17 mouse cellular contexts compared by ENCODE assay signal in genomic region chr9:107453151-107453550, GRCm38 (mm10). TPM values are rescaled to one million over a fixed set of nuclear protein-coding genes. Genes with fewer than 3 reads are reported as not detected.
DNase-seq lines count a peak whose midpoint lies in the region; ATAC-seq and TF ChIP-seq lines count a peak whose summit lies in the region.
"Had no signal": no experiment of that assay in that cellular context is flagged by ENCODE, and none has a peak within 500 bp of the region (broad histone marks: within the 10 kb centered on the region; RNA-seq: fewer than 3 reads in every experiment).

No protein-coding gene starts in this region.

- no peak overlapping the region for H3K9ac ChIP-seq in hindbrain, postnatal 0 days (replicated peaks; ENCODE audit: low read length)
- no peak overlapping the region for H3K9ac ChIP-seq in lung, embryonic 15.5 days
- H3K9ac ChIP-seq in neural tube, embryonic 13.5 days = no peak overlapping the region
- H3K9ac ChIP-seq in neural tube, embryonic 15.5 days (replicated peaks) = no peak overlapping the region
- H3K9ac ChIP-seq: forebrain, embryonic 15.5 days had no signal

- peaks cover 47% of the 10 kb centered on the region for H3K4me1 ChIP-seq in hindbrain, embryonic 10.5 days (replicated peaks)
- H3K4me1 ChIP-seq in hindbrain, postnatal 0 days (ENCODE audit: insufficient read depth, low read length) = peaks cover 5% of the 10 kb centered on the region
- H3K4me1 ChIP-seq in lung, embryonic 15.5 days = peaks cover 31% of the 10 kb centered on the region
- peaks cover 58% of the 10 kb centered on the region for H3K4me1 ChIP-seq in neural tube, embryonic 13.5 days (replicated peaks)
- H3K4me1 ChIP-seq in neural tube, embryonic 15.5 days = peaks cover 38% of the 10 kb centered on the region

- no peak overlapping the region for H3K4me2 ChIP-seq in hindbrain, postnatal 0 days (ENCODE audit: low read depth, low read length)
- H3K4me2 ChIP-seq in lung, embryonic 15.5 days = peak overlapping the region; percentile 24; the same call in 1 of the 2 replicates
- H3K4me2 ChIP-seq in neural tube, embryonic 13.5 days = no peak overlapping the region
- no peak overlapping the region for H3K4me2 ChIP-seq in neural tube, embryonic 15.5 days
- H3K4me2 ChIP-seq: forebrain, embryonic 15.5 days; heart, embryonic 11.5 days had no signal

- H3K4me3 ChIP-seq in hindbrain, embryonic 10.5 days = no peak overlapping the region
- no peak overlapping the region for H3K4me3 ChIP-seq in hindbrain, postnatal 0 days (ENCODE audit: low read length)
- no peak overlapping the region for H3K4me3 ChIP-seq in lung, embryonic 15.5 days
- no peak overlapping the region for H3K4me3 ChIP-seq in neural tube, embryonic 13.5 days
- no peak overlapping the region for H3K4me3 ChIP-seq in neural tube, embryonic 15.5 days (replicated peaks)
- H3K4me3 ChIP-seq: forebrain, embryonic 15.5 days; left cerebral cortex, adult 2 months; megakaryocyte, embryonic 14.5 days had no signal

- peaks cover 46% of the 10 kb centered on the region for H3K27me3 ChIP-seq in hindbrain, embryonic 10.5 days (ENCODE audit: insufficient read depth, poor library complexity, severe bottlenecking)
- no peaks in the 10 kb centered on the region for H3K27me3 ChIP-seq in hindbrain, postnatal 0 days (ENCODE audit: insufficient read depth, low read length)
- H3K27me3 ChIP-seq in lung, embryonic 15.5 days = peaks cover 7% of the 10 kb centered on the region; the same call in 1 of the 2 replicates
- H3K27me3 ChIP-seq in neural tube, embryonic 13.5 days = no peaks in the 10 kb centered on the region
- no peaks in the 10 kb centered on the region for H3K27me3 ChIP-seq in neural tube, embryonic 15.5 days (replicated peaks)

- no peak for ATAC-seq in hindbrain, postnatal 0 days
- ATAC-seq in lung, embryonic 15.5 days (ENCODE audit: borderline replicate concordance, extremely low read depth, low FRiP score, low TSS enrichment) = 0 out of 2 replicates have a peak, but pooled peaks have one; percentile 12
- no peak for ATAC-seq in neural tube, embryonic 13.5 days (ENCODE audit: low read depth)
- no peak for ATAC-seq in neural tube, embryonic 15.5 days (ENCODE audit: low FRiP score)
- ATAC-seq: CD4-positive, CD25-positive, alpha-beta regulatory T cell, adult 4 months; forebrain, embryonic 15.5 days had no signal

- H3K36me3 ChIP-seq in hindbrain, embryonic 10.5 days = no peaks in the 10 kb centered on the region
- H3K36me3 ChIP-seq in hindbrain, postnatal 0 days (ENCODE audit: insufficient read depth, low read length) = no peaks in the 10 kb centered on the region
- H3K36me3 ChIP-seq in lung, embryonic 15.5 days = no peaks in the 10 kb centered on the region
- H3K36me3 ChIP-seq in neural tube, embryonic 13.5 days = no peaks in the 10 kb centered on the region
- H3K36me3 ChIP-seq in neural tube, embryonic 15.5 days = no peaks in the 10 kb centered on the region
- H3K36me3 ChIP-seq: forebrain, embryonic 15.5 days had no signal

- DNase-seq in hindbrain, embryonic 10.5 days (ENCODE audit: low spot score) = no peak
- DNase-seq in hindbrain, postnatal 0 days (ENCODE audit: low spot score) = no peak
- DNase-seq in lung, postnatal 25 days (ENCODE audit: low spot score) = no peak
- no peak for DNase-seq in layer of hippocampus, postnatal 14 days (ENCODE audit: low spot score in 2 of 2)
- DNase-seq: cerebellum, adult 9-10 months; layer of hippocampus, adult 9-11 months; right cerebral cortex, postnatal 25 days had no signal

- H3K27ac ChIP-seq in hindbrain, embryonic 10.5 days = peak overlapping the region; percentile 9; the same call in 1 of the 2 replicates
- no peak overlapping the region for H3K27ac ChIP-seq in hindbrain, postnatal 0 days
- no peak overlapping the region for H3K27ac ChIP-seq in lung, embryonic 15.5 days
- H3K27ac ChIP-seq in neural tube, embryonic 13.5 days (replicated peaks) = peak overlapping the region; percentile 83; the same call in 1 of the 2 replicates
- H3K27ac ChIP-seq in neural tube, embryonic 15.5 days (replicated peaks) = no peak overlapping the region
- H3K27ac ChIP-seq: forebrain, embryonic 15.5 days; kidney, postnatal 0 days; left cerebral cortex, adult 2 months had no signal

- no peak for TF ChIP-seq CTCF in hindbrain, postnatal 0 days (IDR thresholded peaks at IDR 0.05; ENCODE audit: low read depth)

- WGBS in hindbrain, embryonic 10.5 days = 89% methylated on average over 8 of the region's 8 CpGs
- WGBS in hindbrain, postnatal 0 days = 83% methylated on average over 8 of the region's 8 CpGs
- 50% methylated on average over 8 of the region's 8 CpGs for WGBS in lung, embryonic 15.5 days
- WGBS in neural tube, embryonic 13.5 days = 82% methylated on average over 8 of the region's 8 CpGs
- WGBS in neural tube, embryonic 15.5 days = 83% methylated on average over 8 of the region's 8 CpGs

- H3K9me3 ChIP-seq in hindbrain, embryonic 10.5 days = no peaks in the 10 kb centered on the region
- H3K9me3 ChIP-seq in hindbrain, postnatal 0 days (ENCODE audit: low read length) = no peaks in the 10 kb centered on the region
- H3K9me3 ChIP-seq in lung, embryonic 15.5 days = no peaks in the 10 kb centered on the region
- H3K9me3 ChIP-seq in neural tube, embryonic 13.5 days = no peaks in the 10 kb centered on the region
- no peaks in the 10 kb centered on the region for H3K9me3 ChIP-seq in neural tube, embryonic 15.5 days (replicated peaks)
- H3K9me3 ChIP-seq: forebrain, embryonic 15.5 days had no signal

RNA-seq across cellular contexts. Expression of gene Cacna2d2, which starts 53.7 kb away (rescaled TPM):
- polyA plus RNA-seq in hindbrain, embryonic 10.5 days (2016; fragmentation: Nextera tagmentation; extraction: Ambion mirVana) = 0.87 and 2.9 TPM in 2 replicates
- 108 and 134 TPM in 2 replicates for total RNA-seq in hindbrain, postnatal 0 days (2014; rRNA removed)
- 7.1 and 7.6 TPM in 2 replicates for polyA plus RNA-seq in hindbrain, postnatal 0 days (2015; fragmentation: Nextera tagmentation; extraction: Ambion mirVana)
- 0.30 and 0.42 TPM in 2 replicates for polyA plus RNA-seq in lung, embryonic 15.5 days (2015; fragmentation: Nextera tagmentation; extraction: Ambion mirVana)
- polyA plus RNA-seq in neural tube, embryonic 13.5 days (2015; fragmentation: Nextera tagmentation; extraction: Ambion mirVana) = 8.1 and 8.6 TPM in 2 replicates
- 7.6 and 9.8 TPM in 2 replicates for polyA plus RNA-seq in neural tube, embryonic 15.5 days (2015; fragmentation: Nextera tagmentation; extraction: Ambion mirVana)
- total RNA-seq in layer of hippocampus, postnatal 14 days (2021) = 10 to 100 TPM; 19.5 to 24.2 TPM
- total RNA-seq: monocyte, adult 5-6 weeks had no signal

Comparison
In these comparisons a context has a peak if more than half of its experiments do, and no peak if none do; other contexts are left out.
1. H3K27ac ChIP-seq: peak in hindbrain, embryonic 10.5 days (single experiment) and neural tube, embryonic 13.5 days (single experiment); none in hindbrain, postnatal 0 days (single experiment), lung, embryonic 15.5 days (single experiment) and neural tube, embryonic 15.5 days (single experiment).